Mouse (Mus musculus): ENCODE results near the gene Gm27027. TPM values are rescaled to one million over a fixed set of nuclear protein-coding genes. Genes with fewer than 3 reads are reported as not detected.

Gm27027 gene
- polyA plus RNA-seq, 2 experiments, result 0.43 TPM; not detected in 1

- H3K4me1 ChIP-seq (ENCODE audit: control insufficient read depth, insufficient read depth, low read length), result no peaks in the 10 kb centered on the region
These were observed 44.4 kb upstream of the Gm27027 start for GRCm38 (mm10) chr2:94040391-94041125.

DNA sequence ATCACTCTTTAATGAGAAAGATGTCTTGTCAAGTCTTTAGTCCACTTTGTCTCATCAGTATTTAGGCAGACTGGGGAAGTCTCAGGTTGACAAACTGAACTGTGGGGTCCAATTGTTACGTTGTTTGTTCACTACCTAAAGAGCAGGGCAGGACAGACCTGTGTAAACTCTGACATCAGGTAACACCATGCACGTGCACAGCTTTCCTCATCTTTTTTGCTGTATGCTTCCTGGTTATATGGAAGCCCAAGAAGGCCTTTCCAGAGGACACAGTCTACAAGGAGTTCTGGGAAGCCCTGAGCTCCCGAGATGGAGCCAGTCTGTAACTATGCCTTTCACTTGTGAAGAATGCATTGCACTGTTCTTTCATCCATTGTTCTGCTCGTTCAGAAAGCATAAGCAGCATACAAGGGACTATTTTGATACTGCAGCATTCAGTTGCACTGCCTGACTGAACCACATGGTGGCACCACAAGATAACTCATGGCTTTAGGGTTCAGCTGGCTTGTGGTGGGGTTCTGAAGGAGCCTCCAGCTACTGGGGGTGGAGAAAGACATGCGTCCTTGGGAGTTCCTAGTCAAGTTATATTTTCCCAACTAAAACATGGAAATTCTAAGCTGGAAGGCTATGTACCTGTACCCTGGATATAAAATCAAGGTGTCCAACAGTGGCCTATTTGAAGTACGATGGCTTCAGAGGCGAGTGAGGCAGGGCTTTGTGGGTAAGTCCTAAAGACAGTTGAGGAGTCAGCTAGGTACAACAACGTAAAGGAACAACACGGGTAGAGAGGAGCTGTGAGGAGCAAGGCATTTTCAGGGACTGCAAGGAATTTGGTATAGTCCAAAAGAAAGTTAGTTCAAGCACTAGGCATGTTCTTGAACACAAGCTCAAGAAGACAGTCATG, 39.5 kb upstream of the Gm27027 start:
- H3K36me3 ChIP-seq (ENCODE audit: control insufficient read depth, insufficient read depth, low read length), result peaks cover 19% of the 10 kb centered on the region
- ATAC-seq (ENCODE audit: low FRiP score, low read depth), result peak; percentile 62; the same call in 1 of the 2 replicates
- 72% methylated on average over 9 of the region's 9 CpGs for WGBS

More at GRCm38 (mm10) chr2:94040391-94041125, 44.4 kb upstream of the Gm27027 start:
- no peak overlapping the region for H3K4me2 ChIP-seq (replicated peaks; ENCODE audit: low read depth, low read length, severe bottlenecking)
- peaks cover 6% of the 10 kb centered on the region; the same call in 1 of the 2 replicates for H3K36me3 ChIP-seq (ENCODE audit: control insufficient read depth, insufficient read depth, low read length)
- ATAC-seq (ENCODE audit: low FRiP score, low read depth), result no peak
- DNase-seq (ENCODE audit: low spot score), result no peak
- TF ChIP-seq POLR2A (IDR thresholded peaks at IDR 0.05; ENCODE audit: borderline replicate concordance, extremely low read depth, insufficient read depth, insufficient read length), result no peak
- no peak overlapping the region for H3K4me3 ChIP-seq (replicated peaks; ENCODE audit: low read length)
- H3K9me3 ChIP-seq (ENCODE audit: control insufficient read depth, low read length), result no peaks in the 10 kb centered on the region
- no peaks in the 10 kb centered on the region for H3K27me3 ChIP-seq (ENCODE audit: control insufficient read depth, insufficient read depth, low read length)
- no peak overlapping the region for H3K27ac ChIP-seq (replicated peaks; ENCODE audit: low read depth, low read length)
- no peak overlapping the region for H3K9ac ChIP-seq (ENCODE audit: low read depth, low read length, severe bottlenecking)
- 93% methylated on average over 5 of the region's 5 CpGs for WGBS

GRCm38 (mm10) chr2:94030602-94031001, 34.4 kb upstream of the Gm27027 start:
- no peak overlapping the region for H3K27ac ChIP-seq (replicated peaks; ENCODE audit: low read depth, low read length)
- H3K9me3 ChIP-seq (ENCODE audit: control insufficient read depth, low read length), result no peaks in the 10 kb centered on the region
- H3K27me3 ChIP-seq (ENCODE audit: control insufficient read depth, insufficient read depth, low read length), result no peaks in the 10 kb centered on the region
- DNase-seq (ENCODE audit: low spot score) (no peak), ATAC-seq (ENCODE audit: low FRiP score, low read depth) (0 out of 2 replicates have a peak, but pooled peaks have one; percentile 44)
- no peak overlapping the region for H3K4me2 ChIP-seq (replicated peaks; ENCODE audit: low read depth, low read length, severe bottlenecking)
- TF ChIP-seq POLR2A (IDR thresholded peaks at IDR 0.05; ENCODE audit: borderline replicate concordance, extremely low read depth, insufficient read depth, insufficient read length), result no peak
- no peaks in the 10 kb centered on the region for H3K4me1 ChIP-seq (ENCODE audit: control insufficient read depth, insufficient read depth, low read length)
- H3K9ac ChIP-seq (ENCODE audit: low read depth, low read length, severe bottlenecking), result no peak overlapping the region
- H3K36me3 ChIP-seq (ENCODE audit: control insufficient read depth, insufficient read depth, low read length), result peaks cover 22% of the 10 kb centered on the region
- H3K4me3 ChIP-seq (replicated peaks; ENCODE audit: low read length), result no peak overlapping the region

More for the DNA sequence above, 39.5 kb upstream of the Gm27027 start:
- DNase-seq (ENCODE audit: low spot score), result peak; percentile 61
- Histone ChIP-seq H3K4me2 (replicated peaks; ENCODE audit: low read depth, low read length, severe bottlenecking) (no peak overlapping the region), H3K4me1 (ENCODE audit: control insufficient read depth, insufficient read depth, low read length) (no peaks in the 10 kb centered on the region), H3K27me3 (ENCODE audit: control insufficient read depth, insufficient read depth, low read length) (no peaks in the 10 kb centered on the region), H3K27ac (replicated peaks; ENCODE audit: low read depth, low read length) (no peak overlapping the region), H3K4me3 (replicated peaks; ENCODE audit: low read length) (no peak overlapping the region), H3K9me3 (ENCODE audit: control insufficient read depth, low read length) (no peaks in the 10 kb centered on the region), H3K9ac (ENCODE audit: low read depth, low read length, severe bottlenecking) (no peak overlapping the region)
- no peak for TF ChIP-seq POLR2A (IDR thresholded peaks at IDR 0.05; ENCODE audit: borderline replicate concordance, extremely low read depth, insufficient read depth, insufficient read length)

DNA sequence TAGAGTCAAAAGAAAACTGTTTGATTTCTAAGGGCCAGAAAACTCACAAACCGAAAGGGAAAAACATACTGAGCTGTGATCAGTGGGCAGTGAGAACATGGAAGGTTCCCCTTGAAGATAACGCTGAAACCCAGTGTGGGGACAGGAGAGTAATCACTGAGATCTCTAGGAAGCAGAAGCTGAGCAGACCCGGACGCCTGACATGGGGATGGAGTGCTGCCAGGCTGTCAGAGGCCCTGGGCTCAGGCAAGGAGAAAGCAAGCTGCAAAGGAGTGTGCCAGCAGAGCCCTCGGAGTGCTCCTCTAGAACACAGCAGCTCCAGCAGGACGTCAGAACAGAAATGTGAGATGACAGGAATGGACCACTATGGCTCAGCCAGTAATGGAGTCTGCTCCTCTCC, 28.5 kb upstream of the Gm27027 start:
- no peaks in the 10 kb centered on the region for H3K36me3 ChIP-seq (ENCODE audit: control insufficient read depth, insufficient read depth, low read length)
- H3K4me2 ChIP-seq (replicated peaks; ENCODE audit: low read depth, low read length, severe bottlenecking), result no peak overlapping the region
- 61% methylated on average over 5 of the region's 6 CpGs for WGBS
- H3K4me1 ChIP-seq (ENCODE audit: control insufficient read depth, insufficient read depth, low read length), result no peaks in the 10 kb centered on the region
- H3K4me3 ChIP-seq (replicated peaks; ENCODE audit: low read length), result no peak overlapping the region
- H3K27me3 ChIP-seq (ENCODE audit: control insufficient read depth, insufficient read depth, low read length), result no peaks in the 10 kb centered on the region
- no peak for TF ChIP-seq POLR2A (IDR thresholded peaks at IDR 0.05; ENCODE audit: borderline replicate concordance, extremely low read depth, insufficient read depth, insufficient read length)
- H3K9ac ChIP-seq (ENCODE audit: low read depth, low read length, severe bottlenecking), result no peak overlapping the region
- no peak for DNase-seq (ENCODE audit: low spot score)
- H3K27ac ChIP-seq (replicated peaks; ENCODE audit: low read depth, low read length), result no peak overlapping the region
- H3K9me3 ChIP-seq (ENCODE audit: control insufficient read depth, low read length), result no peaks in the 10 kb centered on the region
- no peak for ATAC-seq (ENCODE audit: low FRiP score, low read depth)
